Mouse (Mus musculus): ENCODE data around the gene Prss44.
"Not testable (repeated sequence)": the region's sequence is repeated elsewhere in the genome, so short reads cannot be mapped to it uniquely, and the experiment has no call there.

Prss44 gene

DNA sequence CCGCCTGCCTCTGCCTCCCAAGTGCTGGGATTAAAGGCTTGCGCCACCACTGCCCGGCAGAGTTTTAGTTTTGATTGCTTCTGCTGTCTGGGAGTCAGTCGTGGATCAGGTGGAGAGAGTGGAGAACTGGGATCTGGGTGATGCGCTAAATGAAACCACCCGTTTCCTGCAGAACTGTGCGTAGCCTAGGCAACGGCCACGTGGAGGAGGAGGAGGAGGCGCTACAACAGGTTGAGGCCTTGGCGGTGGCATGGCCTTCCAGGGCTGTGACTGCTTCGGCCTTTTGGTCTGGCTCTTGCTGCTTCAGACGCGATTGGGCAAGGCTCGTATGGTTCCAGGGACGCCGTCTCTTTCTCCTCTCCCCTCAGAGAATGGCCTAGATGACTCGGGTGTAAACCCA lies at the start of gene Prss44:
Gene Prss44, plus strand, starts transcription at position 206 of the 400 bp plus-strand sequence.
- no peak for DNase-seq (ENCODE audit: low read depth, low spot score)

- no peak for DNase-seq (ENCODE audit: low read depth, low spot score)
Measured at GRCm38 (mm10) chr9:110772336-110772735, 41.5 kb upstream of the Prss44 start.

DNA sequence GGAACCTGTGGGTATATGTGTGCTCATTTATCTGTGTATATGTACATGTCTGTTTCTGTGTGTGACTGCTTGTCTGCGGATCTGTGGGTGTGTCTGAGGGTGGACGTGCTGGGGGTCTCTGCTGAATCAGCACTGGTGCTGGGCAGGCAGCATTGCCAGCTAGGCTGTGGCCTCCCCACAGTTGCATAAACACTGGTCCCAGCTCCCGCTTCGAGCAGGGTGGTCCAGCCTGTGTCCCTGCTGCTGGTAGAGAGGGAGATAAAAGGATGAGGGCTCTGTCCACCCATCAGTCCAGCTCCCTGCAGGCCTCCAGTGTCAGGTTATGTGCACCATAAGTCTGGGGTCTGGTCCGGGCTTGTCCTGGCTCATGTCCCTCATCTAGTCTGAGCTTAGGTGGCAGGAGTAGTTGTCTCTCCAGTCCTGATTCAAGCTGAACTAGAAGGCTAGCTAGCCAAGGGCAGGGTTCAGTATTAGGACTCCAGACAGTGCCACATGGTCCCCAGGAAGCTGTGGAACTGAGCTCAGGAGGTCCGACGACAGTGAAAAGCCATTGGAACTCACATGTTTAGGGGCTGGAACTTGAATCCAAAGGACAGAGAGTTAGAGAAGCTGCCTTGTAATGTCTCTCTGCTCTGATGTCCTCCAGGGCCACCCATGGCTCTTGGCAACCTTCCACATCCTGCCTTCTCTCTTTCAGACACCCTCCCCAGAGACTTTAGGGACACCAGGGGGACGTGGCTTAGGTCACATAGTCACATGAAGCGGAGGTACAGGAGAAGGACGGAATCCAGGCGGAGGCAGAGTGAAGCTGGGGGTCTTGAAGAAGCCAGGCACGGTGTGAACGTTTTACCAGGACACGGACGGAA lies 39.2 kb upstream of the Prss44 start:
- no peak for DNase-seq (ENCODE audit: low read depth, low spot score)

DNA sequence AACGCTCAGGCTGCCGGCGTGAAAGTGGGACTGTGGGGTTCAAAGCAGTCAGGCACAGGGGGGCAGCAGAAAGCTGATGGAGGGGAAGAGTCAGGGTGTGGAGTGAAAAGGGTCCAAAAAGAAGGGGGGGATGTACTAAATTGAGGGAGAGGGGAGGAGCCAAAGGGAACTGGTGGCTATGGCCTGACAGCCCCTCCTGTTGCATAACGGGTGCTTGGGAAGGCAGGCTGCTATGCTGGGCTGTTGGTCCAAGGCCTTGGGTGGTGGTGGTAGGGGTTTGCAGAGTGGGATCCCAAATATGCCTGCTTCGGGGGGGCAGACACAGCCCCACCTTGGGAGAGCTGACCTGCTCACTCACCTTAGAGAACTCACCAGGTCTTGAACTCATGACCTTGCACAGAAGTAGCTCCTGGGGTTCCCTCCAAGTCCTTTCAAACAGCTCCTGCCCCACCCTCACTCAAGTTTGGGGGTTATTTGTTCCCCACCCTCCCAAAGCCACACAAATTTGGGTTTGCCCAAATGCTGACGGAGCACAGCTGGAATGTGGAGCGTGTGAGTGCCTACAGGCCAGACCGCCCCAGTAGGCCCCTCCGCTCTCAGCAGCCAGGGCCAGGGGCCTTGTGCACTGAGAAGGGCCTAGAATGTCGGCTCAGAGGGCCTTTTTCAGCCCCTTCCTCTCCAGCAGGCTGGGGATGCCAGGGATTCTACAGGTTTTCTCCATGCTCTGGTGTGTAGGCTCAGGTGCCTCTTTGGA lies 38.3 kb upstream of the Prss44 start:
- no peak for DNase-seq (ENCODE audit: low read depth, low spot score)

DNA sequence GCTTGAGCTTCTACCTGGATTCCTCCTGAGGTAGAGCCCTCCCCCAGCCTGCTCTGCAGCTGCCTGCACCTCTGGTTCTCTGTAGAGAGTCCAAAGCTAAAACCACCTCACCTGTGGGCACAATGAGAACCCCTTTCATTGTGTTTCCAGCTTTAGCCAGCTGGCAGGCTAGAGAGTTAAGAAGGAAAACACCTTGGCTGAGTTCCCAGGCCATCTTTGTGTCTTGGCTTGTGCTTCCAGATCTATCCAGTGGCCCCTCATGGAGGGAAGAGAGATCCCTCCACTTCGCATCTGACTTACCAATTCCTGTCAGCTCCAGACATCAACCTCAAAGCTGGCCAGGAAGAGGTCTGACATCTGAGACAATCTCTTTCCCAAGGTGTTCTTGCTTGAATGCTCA lies 35.7 kb upstream of the Prss44 start:
- no peak for DNase-seq (ENCODE audit: low read depth, low spot score)

- no peak for DNase-seq (ENCODE audit: low read depth, low spot score)
Measured at GRCm38 (mm10) chr9:110778559-110778958, 35.2 kb upstream of the Prss44 start.

GRCm38 (mm10) chr9:110779242-110779913 lies 34.4 kb upstream of the Prss44 start:
- DNase-seq (ENCODE audit: low read depth, low spot score): peak; percentile 6

GRCm38 (mm10) chr9:110781256-110781721 lies 32.5 kb upstream of the Prss44 start:
- DNase-seq (ENCODE audit: low read depth, low spot score): peak; percentile 89

- DNase-seq (ENCODE audit: low read depth, low spot score): peak; percentile 52
Measured at GRCm38 (mm10) chr9:110781731-110782130, 32.1 kb upstream of the Prss44 start.

DNA sequence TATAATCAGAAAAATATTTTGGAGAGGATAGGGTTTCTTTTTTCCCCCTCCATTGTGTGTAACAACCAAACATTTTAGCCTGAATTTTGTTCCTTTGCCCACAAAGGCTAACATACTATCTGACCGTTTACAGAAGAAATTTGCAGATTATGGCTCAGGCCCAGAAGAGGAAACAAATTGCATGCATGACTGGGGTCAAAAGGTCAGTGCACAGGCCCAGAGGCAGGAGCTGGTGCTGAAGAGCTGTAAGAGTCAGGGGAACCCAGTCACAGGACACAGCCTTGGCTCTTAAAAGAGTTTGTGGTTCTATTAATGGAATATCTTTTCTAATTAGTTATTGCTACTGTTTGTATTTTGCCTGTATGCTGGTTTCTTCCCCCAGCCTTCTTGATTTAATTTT lies 30.2 kb upstream of the Prss44 start:
- DNase-seq (ENCODE audit: low read depth, low spot score): no peak

DNA sequence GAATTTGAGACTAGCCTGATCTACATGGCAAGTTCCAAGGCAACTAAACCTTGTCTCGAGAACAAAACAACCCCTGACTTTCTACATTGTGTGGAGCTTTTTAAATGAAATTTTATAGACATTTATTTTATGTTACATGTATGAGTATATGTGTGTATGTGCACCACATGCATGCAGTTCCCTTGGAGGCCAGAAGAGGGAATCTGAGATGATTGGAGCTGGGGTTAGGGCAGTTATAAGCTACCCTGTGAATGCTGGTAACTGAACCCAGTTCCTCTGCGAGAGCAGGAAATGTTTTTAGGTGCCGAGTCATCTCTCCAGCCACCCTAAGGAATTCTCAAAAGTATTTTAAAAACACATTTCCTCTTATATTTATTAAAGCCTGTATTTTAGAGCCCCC lies 25.6 kb upstream of the Prss44 start:
- DNase-seq (ENCODE audit: low read depth, low spot score): no peak

DNA sequence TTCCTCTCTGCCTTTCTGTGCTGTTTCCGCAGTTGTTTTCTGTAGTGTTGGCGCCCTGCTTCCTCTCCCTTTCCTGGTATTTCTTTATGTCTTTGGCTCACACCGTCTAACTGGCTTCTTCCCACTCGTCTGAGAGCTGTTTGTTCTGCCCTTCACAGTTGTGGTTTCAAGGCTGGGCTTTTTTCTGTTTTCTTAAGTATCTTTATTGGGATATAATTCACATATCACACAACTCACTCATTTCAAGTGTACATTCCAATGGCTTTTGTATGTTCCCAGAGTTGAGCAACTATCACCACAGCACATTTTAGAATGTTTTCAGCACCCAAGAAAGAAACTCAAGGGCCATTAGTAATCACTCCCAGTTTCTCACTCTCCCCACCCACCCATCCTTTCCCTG lies 23.3 kb upstream of the Prss44 start:
- DNase-seq (ENCODE audit: low read depth, low spot score): no peak

DNA sequence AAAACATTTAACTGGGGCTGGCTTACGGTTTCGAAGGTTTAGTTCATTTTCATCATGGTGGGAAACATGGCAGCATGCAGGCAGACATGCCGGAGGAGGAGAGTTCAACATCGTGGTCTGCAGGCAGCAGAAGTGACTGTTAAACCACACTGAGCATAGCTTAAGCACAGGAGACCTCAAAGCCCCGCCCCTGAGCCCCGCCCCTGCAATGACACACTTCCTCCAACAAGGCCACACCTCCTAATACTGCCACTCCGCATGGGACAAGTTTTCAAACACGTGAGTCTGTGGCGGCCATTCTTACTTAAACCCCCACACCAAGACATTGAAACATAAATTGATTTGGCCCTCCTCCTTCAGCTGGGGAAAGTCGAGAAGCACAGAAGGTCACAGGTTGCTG lies 16.8 kb upstream of the Prss44 start:
- DNase-seq (ENCODE audit: low read depth, low spot score): no peak

GRCm38 (mm10) chr9:110797866-110798265 lies 15.9 kb upstream of the Prss44 start, which contains the start of gene Prss42:
Gene Prss42, plus strand, starts transcription at chr9:110798166.
- no peak for DNase-seq (ENCODE audit: low read depth, low spot score)

DNA sequence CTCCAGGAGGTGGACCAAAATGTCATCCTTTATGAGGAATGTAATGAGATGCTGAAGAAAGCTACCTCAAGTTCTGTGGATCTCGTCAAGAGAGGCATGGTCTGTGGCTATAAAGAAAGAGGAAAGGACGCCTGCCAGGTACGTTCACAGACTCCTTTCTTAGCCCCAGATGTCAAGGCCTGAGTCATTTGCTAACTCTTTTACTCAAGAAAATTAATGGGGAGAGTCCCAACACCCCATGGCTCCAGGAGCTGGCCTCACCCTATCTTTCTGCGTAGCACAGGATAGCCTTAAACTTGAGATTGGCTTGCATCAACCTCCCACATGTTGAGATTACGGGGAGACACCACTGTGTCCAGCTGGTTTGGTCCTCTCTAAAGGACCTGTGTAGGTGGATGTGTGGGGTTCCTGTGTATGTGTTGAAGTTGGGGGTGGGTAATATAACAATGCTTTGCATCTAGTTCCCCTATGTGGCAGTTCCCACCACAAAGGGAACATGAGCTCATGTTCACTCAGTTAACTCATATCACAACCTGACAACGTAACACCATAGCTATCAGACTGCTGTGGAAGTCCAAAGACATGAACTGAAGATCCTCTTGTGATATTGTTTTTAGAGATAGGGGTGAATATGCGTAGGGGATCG lies 12.8 kb upstream of the Prss44 start:
- DNase-seq (ENCODE audit: low read depth, low spot score): no peak

GRCm38 (mm10) chr9:110803294-110803693 lies 10.5 kb upstream of the Prss44 start:
- no peak for DNase-seq (ENCODE audit: low read depth, low spot score)

DNA sequence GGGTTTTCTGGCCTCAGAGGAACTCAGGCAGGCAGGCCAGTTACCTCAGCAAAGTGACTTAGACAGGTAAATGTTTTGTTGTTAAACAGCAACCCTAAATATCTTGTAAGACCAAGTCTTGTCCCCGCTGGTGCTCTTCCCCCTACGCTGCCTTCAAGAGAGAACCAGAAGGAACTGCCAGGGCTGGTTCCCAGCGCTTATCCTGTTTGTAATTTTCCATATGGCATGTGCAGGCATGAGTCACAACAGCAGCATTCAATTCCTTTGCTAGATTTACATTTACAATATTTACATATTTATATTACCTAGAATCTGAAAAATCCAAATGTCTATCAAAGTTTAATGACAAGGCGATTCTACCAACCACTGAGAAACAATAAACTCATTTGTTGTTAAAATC lies 3.7 kb upstream of the Prss44 start:
- DNase-seq (ENCODE audit: low read depth, low spot score): no peak

GRCm38 (mm10) chr9:110820546-110820945 lies 6.8 kb downstream of the Prss44 start:
- DNase-seq (ENCODE audit: low read depth, low spot score): not testable (repeated sequence)

DNA sequence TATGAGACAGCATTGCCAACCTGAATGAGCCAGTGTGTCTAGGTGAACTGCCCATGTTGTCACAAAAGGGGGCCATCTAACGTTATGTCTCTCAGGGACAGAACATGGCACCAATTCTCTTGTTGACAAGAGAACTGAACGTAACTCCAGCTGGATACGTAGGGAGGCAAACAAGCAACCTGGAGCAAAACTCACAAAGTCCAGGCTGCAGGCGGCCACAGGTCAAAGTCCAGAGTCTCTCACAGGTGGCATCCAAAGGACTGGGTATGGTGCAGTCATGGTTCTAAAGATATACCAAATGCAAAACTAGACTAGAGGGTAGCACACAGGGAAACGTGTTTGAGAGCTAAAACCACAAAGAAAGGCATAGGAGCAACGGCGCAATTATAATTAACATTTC lies 7.6 kb downstream of the Prss44 start:
- no peak for DNase-seq (ENCODE audit: low read depth, low spot score)

GRCm38 (mm10) chr9:110825426-110825825 lies 11.6 kb downstream of the Prss44 start:
- DNase-seq (ENCODE audit: low read depth, low spot score): no peak

- no peak for DNase-seq (ENCODE audit: low read depth, low spot score)
Measured at GRCm38 (mm10) chr9:110825832-110826231, 12.0 kb downstream of the Prss44 start.

- DNase-seq (ENCODE audit: low read depth, low spot score): no peak
Measured at GRCm38 (mm10) chr9:110826390-110826789, 12.6 kb downstream of the Prss44 start, which contains the start of gene Prss43. Gene Prss43, plus strand, starts transcription at chr9:110826690.
